Mouse (Mus musculus) myocyte (in vitro differentiated cells): ENCODE measurements around the gene Zfp462.

Source experiments
- E2F4 ChIP-seq: IDR thresholded peaks from one replicate; pipeline ENCODE4 v1.6.1; 2011; ENCODE audit warnings: mild to moderate bottlenecking, control low read depth, moderate library complexity; ENCODE audit not compliant: insufficient read depth
- MAX ChIP-seq: IDR thresholded peaks from one replicate; pipeline ENCODE4 v1.6.1; 2011; ENCODE audit warnings: low read depth, mild to moderate bottlenecking, control low read depth
- POLR2A ChIP-seq: IDR thresholded peaks from one replicate; pipeline ENCODE4 v1.6.1; 2011; ENCODE audit warnings: low read depth, mild to moderate bottlenecking, control low read depth, moderate library complexity; ENCODE audit not compliant: insufficient read length
- POLR2AphosphoS2 ChIP-seq: IDR thresholded peaks from one replicate; pipeline ENCODE4 v1.6.1; 2011; ENCODE audit warnings: low read depth, control low read depth; ENCODE audit not compliant: insufficient read length
- TCF12 ChIP-seq: IDR thresholded peaks from one replicate; pipeline ENCODE4 v1.6.1; 2011; ENCODE audit warnings: mild to moderate bottlenecking, control low read depth; ENCODE audit not compliant: poor library complexity, insufficient read depth, severe bottlenecking

GRCm38 (mm10) chr4:54896017-54896416 is 48.8 kb upstream of the Zfp462 start:
- TF ChIP-seq TCF12: no peak
- TF ChIP-seq POLR2A: no peak
- TF ChIP-seq MAX: no peak
- no peak for TF ChIP-seq POLR2AphosphoS2
- no peak for TF ChIP-seq E2F4
